Mouse (Mus musculus) thymus, adult 2 months (tissue): Measurements from ENCODE around the gene Sipa1l1. TPM values are rescaled to one million over a fixed set of nuclear protein-coding genes. Genes with fewer than 3 reads are reported as not detected.

Source experiments
- DNase-seq: peaks from one replicate; pipeline ENCODE4 v3.0.0; 2021
- H3K27ac ChIP-seq: fragments of 200-500 bp; 2 replicates; pipeline ENCODE4 v1.5.1; 2012; ENCODE audit warnings: low read length, control low read depth; ENCODE audit not compliant: control insufficient read depth, insufficient read depth
- H3K27me3 ChIP-seq: fragments of 200-500 bp; 2 replicates; pipeline ENCODE4 v1.6.1; 2012; ENCODE audit warnings: mild to moderate bottlenecking, low read length, moderate library complexity, mixed read lengths; ENCODE audit not compliant: control insufficient read depth, insufficient read depth
- H3K36me3 ChIP-seq: fragments of 200-500 bp; 2 replicates; pipeline ENCODE4 v1.6.1; 2012; ENCODE audit warnings: mild to moderate bottlenecking, low read length, moderate library complexity; ENCODE audit not compliant: control insufficient read depth, insufficient read depth
- H3K4me1 ChIP-seq: fragments of 200-500 bp; replicated peaks from 2 replicates; pipeline ENCODE4 v1.6.1; 2012; ENCODE audit warnings: low read length; ENCODE audit not compliant: control insufficient read depth, insufficient read depth
- H3K4me3 ChIP-seq: fragments of 200-500 bp; 2 replicates; pipeline ENCODE4 v1.5.1; 2012; ENCODE audit warnings: mild to moderate bottlenecking, low read length, control low read depth, moderate library complexity; ENCODE audit not compliant: control insufficient read depth, insufficient read depth
- CTCF ChIP-seq: fragments of 200-500 bp; IDR thresholded peaks from 2 replicates; pipeline ENCODE4 v1.5.1; 2012; ENCODE audit warnings: mild to moderate bottlenecking, control low read depth, low read length, moderate library complexity, borderline replicate concordance; ENCODE audit not compliant: control insufficient read depth, poor library complexity, insufficient read depth; ENCODE audit errors: extremely low read depth
- POLR2A ChIP-seq: fragments of 200-500 bp; IDR thresholded peaks from 2 replicates; pipeline ENCODE4 v1.6.1; 2012; ENCODE audit warnings: mild to moderate bottlenecking, low read length, control low read depth, moderate library complexity; ENCODE audit not compliant: control insufficient read depth, poor library complexity, insufficient read depth; ENCODE audit errors: extremely low read depth
- WGBS: fragments of 180-500 bp; shearing (Covaris S2); methylation state at CpG from one replicate; pipeline ENCODE4 v1.1.7; 2018; 5-methylcytosine and 5-hydroxymethylcytosine counted together
- polyA plus RNA-seq: library from polyadenylated mRNA; depleted of rRNA; stranded (reverse); fragments of >200 nt; gene quantifications from 2 replicates; pipeline ENCODE4 v1.2.3, GENCODE M21; 2012

Gene Sipa1l1
- polyA plus RNA-seq, 1 experiment: 43.7 TPM

- 94% methylated on average over 8 of the region's 8 CpGs for WGBS
- no peak for DNase-seq
- no peak for TF ChIP-seq CTCF
- TF ChIP-seq POLR2A: no peak
Observed at GRCm38 (mm10) chr12:82206857-82207647, 37.9 kb downstream of the Sipa1l1 start.

DNA sequence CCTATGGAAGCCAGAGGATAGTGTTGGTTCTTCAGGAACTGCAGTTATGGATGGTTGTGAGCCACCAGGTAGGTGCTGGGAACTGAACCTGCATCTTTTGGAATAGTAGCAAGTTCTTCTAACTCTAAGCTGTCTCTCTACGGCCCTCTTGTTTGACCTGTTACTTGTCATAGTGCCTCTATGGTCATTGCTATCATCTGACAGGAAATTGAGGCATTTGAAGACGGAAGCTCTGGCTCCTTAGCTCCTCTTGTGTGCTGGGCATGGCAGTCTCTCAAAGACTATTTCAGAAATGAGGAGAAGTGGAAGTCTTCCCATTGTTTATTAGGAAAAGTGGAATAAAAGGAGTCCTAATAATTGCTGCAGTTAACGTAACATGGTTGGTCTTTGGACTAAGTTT, 38.9 kb downstream of the Sipa1l1 start:
- no peaks in the 10 kb centered on the region for H3K36me3 ChIP-seq
- no peak overlapping the region for H3K4me3 ChIP-seq
- WGBS: 84% methylated on average over 3 of the region's 3 CpGs
- peaks cover 15% of the 10 kb centered on the region for H3K4me1 ChIP-seq
- no peak overlapping the region for H3K27ac ChIP-seq
- no peaks in the 10 kb centered on the region for H3K27me3 ChIP-seq
- no peak for DNase-seq
- TF ChIP-seq CTCF (no peak), POLR2A (no peak)

More at GRCm38 (mm10) chr12:82206857-82207647, 37.9 kb downstream of the Sipa1l1 start:
- Histone ChIP-seq H3K27me3 (no peaks in the 10 kb centered on the region), H3K27ac (no peak overlapping the region), H3K36me3 (no peaks in the 10 kb centered on the region), H3K4me3 (no peak overlapping the region), H3K4me1 (peaks cover 18% of the 10 kb centered on the region)

DNA sequence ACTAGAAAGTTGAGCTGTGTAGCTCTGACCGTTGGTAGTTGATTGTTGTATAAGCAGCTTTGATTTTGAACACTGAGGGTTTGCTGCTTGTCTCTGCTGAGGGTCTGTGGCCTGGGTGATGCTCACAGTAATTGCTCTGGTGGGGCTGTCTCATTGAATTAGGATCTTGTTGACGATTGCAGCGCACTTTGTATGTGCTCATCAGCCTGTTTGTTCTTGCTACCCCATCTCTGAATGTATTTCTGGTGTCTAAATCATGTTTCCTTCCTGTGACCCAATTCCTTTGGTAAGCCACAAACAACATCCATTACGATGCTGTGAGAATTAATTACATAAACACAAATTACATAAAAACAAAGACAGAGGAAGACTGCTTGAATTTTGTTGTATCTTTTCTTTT, 39.5 kb downstream of the Sipa1l1 start:
- Histone ChIP-seq H3K36me3 (no peaks in the 10 kb centered on the region), H3K27ac (peak overlapping the region; percentile 44; the same call in 1 of the 2 replicates), H3K27me3 (no peaks in the 10 kb centered on the region), H3K4me1 (peaks cover 12% of the 10 kb centered on the region), H3K4me3 (no peak overlapping the region)
- WGBS: 69% methylated on average over 4 of the region's 4 CpGs
- TF ChIP-seq POLR2A: no peak
- TF ChIP-seq CTCF: no peak
- no peak for DNase-seq

DNA sequence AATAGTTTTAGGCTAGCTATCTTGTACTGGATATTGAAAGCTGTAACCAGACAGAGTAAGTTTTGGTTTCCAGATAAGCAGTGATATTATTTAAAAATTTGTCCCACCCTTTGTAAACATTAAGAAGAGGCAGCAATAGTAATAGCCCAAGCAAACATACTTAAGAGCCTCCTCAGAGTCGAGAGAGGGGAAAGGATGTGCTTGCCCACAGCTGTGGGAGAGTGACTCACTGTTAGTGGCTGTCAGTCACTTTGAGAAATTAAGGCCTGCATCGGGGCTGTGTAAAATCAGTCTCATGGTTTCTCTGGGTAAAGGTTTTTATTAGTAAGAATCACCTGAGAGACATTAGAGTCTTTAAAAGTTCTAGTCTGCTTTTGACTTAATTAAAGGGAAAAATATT, 40.6 kb downstream of the Sipa1l1 start:
- Histone ChIP-seq H3K27ac (no peak overlapping the region), H3K4me3 (no peak overlapping the region), H3K4me1 (peaks cover 12% of the 10 kb centered on the region), H3K36me3 (no peaks in the 10 kb centered on the region), H3K27me3 (no peaks in the 10 kb centered on the region)
- DNase-seq: no peak
- TF ChIP-seq POLR2A (no peak), CTCF (no peak)
- 24% methylated on average over 2 of the region's 2 CpGs for WGBS

DNA sequence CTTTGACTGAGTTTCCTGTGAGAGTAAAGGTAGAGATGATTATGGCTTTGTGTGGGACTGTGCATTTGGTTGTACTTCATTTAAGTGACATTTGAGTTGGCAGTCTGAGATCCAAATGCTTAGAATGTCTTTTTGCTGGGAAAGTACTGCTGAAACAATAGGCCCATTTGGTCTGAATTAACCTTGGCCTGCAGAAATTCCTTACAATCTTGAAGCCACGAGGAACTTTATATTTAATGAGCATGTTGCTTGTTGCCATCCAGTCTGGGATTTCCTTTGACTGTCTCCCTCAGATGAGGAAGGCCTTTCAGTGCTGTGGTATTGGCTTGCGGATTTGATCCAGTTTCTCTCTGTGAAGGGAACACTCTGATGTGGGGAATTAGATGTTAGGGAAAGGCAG, 43.9 kb downstream of the Sipa1l1 start:
- 91% methylated on average over 2 of the region's 2 CpGs for WGBS
- peaks cover 8% of the 10 kb centered on the region for H3K4me1 ChIP-seq
- H3K27ac ChIP-seq: no peak overlapping the region
- DNase-seq: no peak
- TF ChIP-seq POLR2A: no peak
- TF ChIP-seq CTCF: no peak
- no peaks in the 10 kb centered on the region for H3K36me3 ChIP-seq
- H3K4me3 ChIP-seq: no peak overlapping the region
- H3K27me3 ChIP-seq: no peaks in the 10 kb centered on the region

DNA sequence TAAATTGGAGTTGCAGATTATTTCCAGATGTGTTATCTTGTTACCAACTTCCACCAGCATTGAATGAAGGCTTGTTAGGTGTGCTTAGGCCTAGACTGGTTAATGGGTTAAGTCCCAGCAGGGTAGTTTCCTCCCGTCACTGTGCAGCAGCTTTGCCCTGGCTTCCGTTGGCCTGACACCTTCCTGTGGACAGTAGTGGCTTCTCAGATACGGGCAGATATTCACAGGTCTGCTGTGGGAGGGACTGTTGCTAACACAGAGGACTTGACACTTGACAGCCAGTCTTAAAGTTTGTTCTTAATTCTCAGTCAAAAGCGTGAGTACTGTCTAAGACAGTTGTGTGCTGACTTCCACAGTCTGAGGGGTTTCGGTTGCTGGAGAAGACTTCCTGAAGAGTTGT, 45.8 kb downstream of the Sipa1l1 start:
- Histone ChIP-seq H3K27me3 (no peaks in the 10 kb centered on the region), H3K4me3 (no peak overlapping the region), H3K4me1 (0 out of 2 replicates have a peak, but pooled peaks cover 2% of the 10 kb centered on the region), H3K27ac (no peak overlapping the region), H3K36me3 (no peaks in the 10 kb centered on the region)
- WGBS: 88% methylated on average over 5 of the region's 5 CpGs
- TF ChIP-seq POLR2A (no peak), CTCF (no peak)
- no peak for DNase-seq
